Mouse (Mus musculus) kidney, adult 2 months (tissue): Measurements from ENCODE around the gene E330021D16Rik. TPM values are rescaled to one million over a fixed set of nuclear protein-coding genes. Genes with fewer than 3 reads are reported as not detected.
A peak's percentile ranks its signal among the peaks of the same experiment; 100 is the strongest.

ENCODE experiments used
- DNase-seq: peaks from one replicate; pipeline ENCODE4 v3.0.0; 2021
- H3K27ac ChIP-seq: fragments of 200-500 bp; 2 replicates; pipeline ENCODE4 v1.5.1; 2012; ENCODE audit warnings: low read depth, low read length, control low read depth, inconsistent platforms; ENCODE audit not compliant: insufficient read depth
- H3K27me3 ChIP-seq: fragments of 200-500 bp; replicated peaks from 2 replicates; pipeline ENCODE4 v1.6.1; 2012; ENCODE audit warnings: mild to moderate bottlenecking, moderate library complexity, low read length, inconsistent platforms; ENCODE audit not compliant: control insufficient read depth, insufficient read depth
- H3K36me3 ChIP-seq: fragments of 200-500 bp; 2 replicates; pipeline ENCODE4 v1.6.1; 2012; ENCODE audit warnings: mild to moderate bottlenecking, moderate library complexity, low read length, inconsistent platforms; ENCODE audit not compliant: control insufficient read depth, insufficient read depth
- H3K4me1 ChIP-seq: fragments of 200-500 bp; 2 replicates; pipeline ENCODE4 v1.6.1; 2011; ENCODE audit warnings: low read length; ENCODE audit not compliant: control insufficient read depth, insufficient read depth
- H3K4me3 ChIP-seq: fragments of 200-500 bp; 2 replicates; pipeline ENCODE4 v1.5.1; 2011; ENCODE audit warnings: mild to moderate bottlenecking, low read depth, low read length, control low read depth; ENCODE audit not compliant: insufficient read depth
- CTCF ChIP-seq: fragments of 200-500 bp; conservative IDR thresholded peaks from 2 replicates; pipeline ENCODE4 v1.5.1; 2011; ENCODE audit warnings: low read depth, mild to moderate bottlenecking, control low read depth, low read length, moderate library complexity, mixed read lengths; ENCODE audit not compliant: insufficient read depth, insufficient read length
- POLR2A ChIP-seq: fragments of 200-500 bp; IDR thresholded peaks from one replicate; pipeline ENCODE4 v1.6.1; 2011; ENCODE audit warnings: low read depth, low read length, control low read depth
- WGBS: fragments of 180-500 bp; shearing (Covaris S2); methylation state at CpG from one replicate; pipeline ENCODE4 v1.1.7; 2018; 5-methylcytosine and 5-hydroxymethylcytosine counted together
- polyA plus RNA-seq: library from polyadenylated mRNA; depleted of rRNA; stranded (reverse); fragments of >200 nt; gene quantifications from 2 replicates; pipeline ENCODE4 v1.2.3, GENCODE M21; 2012; rRNA removed

Gene E330021D16Rik
- polyA plus RNA-seq, 1 experiment = 1.3 TPM

GRCm38 (mm10) chr6:136358471-136358870 lies 56.9 kb downstream of the E330021D16Rik start:
- H3K27ac ChIP-seq = no peak overlapping the region
- no peaks in the 10 kb centered on the region for H3K36me3 ChIP-seq
- no peak for DNase-seq
- no peaks in the 10 kb centered on the region for H3K4me1 ChIP-seq
- TF ChIP-seq POLR2A = no peak
- no peak for TF ChIP-seq CTCF
- H3K4me3 ChIP-seq = no peak overlapping the region
- no peaks in the 10 kb centered on the region for H3K27me3 ChIP-seq
- 63% methylated on average over 5 of the region's 5 CpGs for WGBS

- no peak overlapping the region for H3K4me3 ChIP-seq
- no peaks in the 10 kb centered on the region for H3K27me3 ChIP-seq
- TF ChIP-seq POLR2A = no peak
- peak; percentile 82 for TF ChIP-seq CTCF
- no peak overlapping the region for H3K27ac ChIP-seq
- WGBS = 34% methylated on average over 11 of the region's 11 CpGs
- H3K36me3 ChIP-seq = no peaks in the 10 kb centered on the region
- DNase-seq = peak; percentile 74
- H3K4me1 ChIP-seq = no peaks in the 10 kb centered on the region
These were observed 61.8 kb downstream of the E330021D16Rik start for GRCm38 (mm10) chr6:136353399-136354184.

Other genes starting within 250 kb of the E330021D16Rik start
- not detected in 2 replicates for gene Grin2b, start 242.1 kb downstream of the E330021D16Rik start, polyA plus RNA-seq
- gene Gm8994, start 88.0 kb downstream of the E330021D16Rik start, polyA plus RNA-seq = 0.05 TPM in 1 of 2 replicates, not detected in the other
- gene Atf7ip, start 90.6 kb upstream of the E330021D16Rik start, polyA plus RNA-seq = 13.4 and 13.9 TPM in 2 replicates
- 16.7 and 22.8 TPM in 2 replicates for gene Plbd1, start 246.4 kb upstream of the E330021D16Rik start, polyA plus RNA-seq